Comparison of ENCODE assay signal across 23 mouse cellular contexts in the genomic region with DNA sequence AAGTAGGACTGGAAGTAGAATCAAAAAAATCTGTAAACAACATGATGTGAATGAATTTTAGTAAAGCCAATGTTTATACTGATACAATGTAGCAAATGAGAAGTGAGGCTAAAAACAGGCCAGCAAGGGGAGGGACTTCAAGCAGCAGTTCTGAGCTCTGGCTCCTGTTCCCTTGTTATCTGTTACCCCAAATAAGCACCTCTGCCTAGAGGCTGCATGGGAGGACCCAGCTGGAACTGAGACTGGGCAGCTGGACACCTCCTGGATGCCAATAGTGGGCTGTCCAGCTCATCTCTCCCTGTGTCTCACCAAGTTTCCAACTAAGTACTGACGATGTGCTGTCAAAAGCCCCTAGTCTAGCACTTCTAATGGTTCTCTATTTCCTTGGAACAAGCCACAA.
DNase-seq lines count a peak whose midpoint lies in the region; ATAC-seq and TF ChIP-seq lines count a peak whose summit lies in the region.
"Had no signal": no experiment of that assay in that cellular context is flagged by ENCODE, and none has a peak within 500 bp of the region (broad histone marks: within the 10 kb centered on the region; RNA-seq: fewer than 3 reads in every experiment).

No protein-coding gene starts in this region.

- H3K4me1 ChIP-seq in lung, adult 2 months (ENCODE audit: control insufficient read depth, insufficient read depth, low read length) = no peaks in the 10 kb centered on the region
- peaks cover 2% of the 10 kb centered on the region; the same call in 1 of the 2 replicates for H3K4me1 ChIP-seq in heart, embryonic 15.5 days (replicated peaks)
- no peaks in the 10 kb centered on the region for H3K4me1 ChIP-seq in hindbrain, embryonic 16.5 days (ENCODE audit: control insufficient read depth, insufficient read depth, low read depth, low read length)
- H3K4me1 ChIP-seq in liver, embryonic 12.5 days = no peaks in the 10 kb centered on the region
- H3K4me1 ChIP-seq: limb, embryonic 15.5 days; liver, embryonic 15.5 days; neural tube, embryonic 12.5 days had no signal

- no peak for ATAC-seq in heart, embryonic 15.5 days (replicated peaks; ENCODE audit: insufficient number of reproducible peaks, insufficient read depth, low FRiP score, low read depth)
- ATAC-seq in hindbrain, embryonic 16.5 days = no peak
- ATAC-seq in erythroid progenitor cell, adult 5-6 weeks (replicated peaks; ENCODE audit: low FRiP score, poor library complexity, severe bottlenecking) = no peak
- ATAC-seq in liver, embryonic 12.5 days = no peak
- ATAC-seq: activated CD4-positive, CD25-positive, alpha-beta regulatory T cell, adult 4 months; forebrain, postnatal 0 days had no signal

- peak overlapping the region; percentile 33; the same call in 1 of the 2 replicates for H3K27ac ChIP-seq in heart, embryonic 15.5 days
- H3K27ac ChIP-seq in hindbrain, embryonic 16.5 days (ENCODE audit: low read depth, low read length) = no peak overlapping the region
- no peak overlapping the region for H3K27ac ChIP-seq in liver, embryonic 12.5 days
- H3K27ac ChIP-seq: hindbrain, embryonic 14.5 days; kidney, postnatal 0 days; left cerebral cortex, adult 2 months; limb, embryonic 15.5 days; liver, embryonic 15.5 days; neural tube, embryonic 12.5 days had no signal

- no peak overlapping the region for H3K4me2 ChIP-seq in heart, embryonic 15.5 days
- no peak overlapping the region for H3K4me2 ChIP-seq in hindbrain, embryonic 16.5 days (ENCODE audit: low read length)
- no peak overlapping the region for H3K4me2 ChIP-seq in liver, embryonic 12.5 days
- H3K4me2 ChIP-seq: hindbrain, embryonic 14.5 days; limb, embryonic 15.5 days; liver, embryonic 15.5 days; neural tube, embryonic 12.5 days had no signal

- no peak overlapping the region for H3K9ac ChIP-seq in heart, embryonic 15.5 days
- H3K9ac ChIP-seq in hindbrain, embryonic 16.5 days (ENCODE audit: low read depth, low read length) = no peak overlapping the region
- no peak overlapping the region for H3K9ac ChIP-seq in liver, embryonic 12.5 days
- H3K9ac ChIP-seq: forebrain, postnatal 0 days; hindbrain, embryonic 14.5 days; limb, embryonic 15.5 days; liver, embryonic 15.5 days; neural tube, embryonic 12.5 days had no signal

- no peak for TF ChIP-seq POLR2A in lung, adult 2 months (IDR thresholded peaks at IDR 0.05; ENCODE audit: borderline replicate concordance, extremely low read depth, low read depth, low read length)

- no peaks in the 10 kb centered on the region for H3K9me3 ChIP-seq in heart, embryonic 15.5 days (replicated peaks)
- H3K9me3 ChIP-seq in hindbrain, embryonic 16.5 days (ENCODE audit: control insufficient read depth, low read length) = no peaks in the 10 kb centered on the region
- no peaks in the 10 kb centered on the region for H3K9me3 ChIP-seq in liver, embryonic 12.5 days (replicated peaks)
- H3K9me3 ChIP-seq: limb, embryonic 15.5 days; liver, embryonic 15.5 days; neural tube, embryonic 12.5 days had no signal

- H3K4me3 ChIP-seq in lung, adult 2 months (replicated peaks; ENCODE audit: extremely low read depth, low read depth, low read length) = no peak overlapping the region
- H3K4me3 ChIP-seq in heart, embryonic 15.5 days = no peak overlapping the region
- H3K4me3 ChIP-seq in hindbrain, embryonic 16.5 days (ENCODE audit: low read length) = no peak overlapping the region
- no peak overlapping the region for H3K4me3 ChIP-seq in liver, embryonic 12.5 days
- H3K4me3 ChIP-seq: left cerebral cortex, adult 2 months; limb, embryonic 15.5 days; liver, embryonic 15.5 days; neural tube, embryonic 12.5 days had no signal

- WGBS in lung, adult 2 months = 79% methylated on average over 1 of the region's 1 CpGs
- 71% methylated on average over 1 of the region's 1 CpGs for WGBS in heart, embryonic 15.5 days
- 74% methylated on average over 1 of the region's 1 CpGs for WGBS in hindbrain, embryonic 16.5 days
- 40% methylated on average over 1 of the region's 1 CpGs for WGBS in liver, embryonic 12.5 days (ENCODE audit: insufficient replicate concordance)

- TF ChIP-seq CTCF in lung, adult 2 months (IDR thresholded peaks at IDR 0.05; ENCODE audit: insufficient read depth, low read length) = no peak

- H3K27me3 ChIP-seq in heart, embryonic 15.5 days = no peaks in the 10 kb centered on the region
- H3K27me3 ChIP-seq in hindbrain, embryonic 16.5 days (replicated peaks; ENCODE audit: control insufficient read depth, insufficient read depth, low read length) = no peaks in the 10 kb centered on the region
- H3K27me3 ChIP-seq in liver, embryonic 12.5 days (replicated peaks) = no peaks in the 10 kb centered on the region
- H3K27me3 ChIP-seq: limb, embryonic 15.5 days; liver, embryonic 15.5 days; neural tube, embryonic 12.5 days had no signal

- H3K36me3 ChIP-seq in heart, embryonic 15.5 days = no peaks in the 10 kb centered on the region
- H3K36me3 ChIP-seq in hindbrain, embryonic 16.5 days (ENCODE audit: control insufficient read depth, insufficient read depth, low read length) = no peaks in the 10 kb centered on the region
- no peaks in the 10 kb centered on the region for H3K36me3 ChIP-seq in liver, embryonic 12.5 days
- H3K36me3 ChIP-seq: limb, embryonic 15.5 days; liver, embryonic 15.5 days; neural tube, embryonic 12.5 days had no signal

- peak; percentile 6 for DNase-seq in lung, postnatal 36 days
- no peak for DNase-seq in lung, adult 2 months
- peak; percentile 25 for DNase-seq in heart, postnatal 4 days
- DNase-seq: adrenal gland, adult 8-10 months; cerebellum, adult 8-10 months; cerebellum, postnatal 36 days; forebrain, postnatal 0 days; gastrocnemius, postnatal 25 days; kidney, adult 2 months; left cerebral cortex, postnatal 4 days; midbrain, embryonic 14.5 days; right cerebral cortex, postnatal 14 days had no signal
